Mouse (Mus musculus) midbrain, embryonic 14.5 days (tissue): ENCODE data around the gene Rarg. TPM values are rescaled to one million over a fixed set of nuclear protein-coding genes. Genes with fewer than 3 reads are reported as not detected.

Experiments used
- ATAC-seq: fragments of 200-750 bp; cut with Nextera tagmentation; 2 replicates; pipeline ENCODE4 v1.8.0; 2017; ENCODE audit warnings: moderate number of reproducible peaks, moderate library complexity; ENCODE audit not compliant: low FRiP score, low TSS enrichment
- DNase-seq: peaks from one replicate; pipeline ENCODE4 v3.0.0-alpha.2; 2015
- H3K27ac ChIP-seq: fragments of 300-500 bp; sonication (generic); replicated peaks from 2 replicates; pipeline ENCODE4 v1.5.1; 2014; ENCODE audit warnings: mild to moderate bottlenecking, low read depth, low read length, moderate library complexity
- H3K27me3 ChIP-seq: fragments of 300-500 bp; sonication (generic); 2 replicates; pipeline ENCODE4 v1.6.1; 2014; ENCODE audit warnings: low read length, control low read depth, mixed read lengths; ENCODE audit not compliant: control insufficient read depth, insufficient read depth
- H3K36me3 ChIP-seq: fragments of 300-500 bp; sonication (generic); 2 replicates; pipeline ENCODE4 v1.6.1; 2014; ENCODE audit warnings: low read length, control low read depth; ENCODE audit not compliant: control insufficient read depth, insufficient read depth
- H3K4me1 ChIP-seq: fragments of 300-500 bp; sonication (generic); 2 replicates; pipeline ENCODE4 v1.6.1; 2014; ENCODE audit warnings: mild to moderate bottlenecking, antibody characterized with exemption, low read length, control low read depth; ENCODE audit not compliant: control insufficient read depth, insufficient read depth
- H3K4me2 ChIP-seq: fragments of 300-500 bp; sonication (generic); 2 replicates; pipeline ENCODE4 v1.6.1; 2014; ENCODE audit warnings: mild to moderate bottlenecking, low read length, moderate library complexity
- H3K4me3 ChIP-seq: fragments of 300-500 bp; sonication (generic); replicated peaks from 2 replicates; pipeline ENCODE4 v1.5.1; 2014; ENCODE audit warnings: low read depth, low read length
- H3K9ac ChIP-seq: fragments of 300-500 bp; sonication (generic); replicated peaks from 2 replicates; pipeline ENCODE4 v1.6.1; 2014; ENCODE audit warnings: mild to moderate bottlenecking, low read length, moderate library complexity
- H3K9me3 ChIP-seq: fragments of 300-500 bp; sonication (generic); 2 replicates; pipeline ENCODE4 v1.6.1; 2016; ENCODE audit warnings: low read length, control low read depth, mixed read lengths; ENCODE audit not compliant: control insufficient read depth
- WGBS: fragments of 180-500 bp; shearing (Covaris S2); extraction: QIAGEN DNeasy Blood & Tissue Kit; methylation state at CpG from one replicate; pipeline ENCODE4 v1.1.7; 2014; 5-methylcytosine and 5-hydroxymethylcytosine counted together
- polyA plus RNA-seq: library from polyadenylated mRNA; unstranded; fragments of >200 nt; fragmentation: Nextera tagmentation; extraction: Ambion mirVana; gene quantifications from 2 replicates; pipeline ENCODE4 v1.2.1, GENCODE M21; 2014

Rarg gene
- polyA plus RNA-seq, 1 experiment from 2014 or later = 3.6 TPM

DNA sequence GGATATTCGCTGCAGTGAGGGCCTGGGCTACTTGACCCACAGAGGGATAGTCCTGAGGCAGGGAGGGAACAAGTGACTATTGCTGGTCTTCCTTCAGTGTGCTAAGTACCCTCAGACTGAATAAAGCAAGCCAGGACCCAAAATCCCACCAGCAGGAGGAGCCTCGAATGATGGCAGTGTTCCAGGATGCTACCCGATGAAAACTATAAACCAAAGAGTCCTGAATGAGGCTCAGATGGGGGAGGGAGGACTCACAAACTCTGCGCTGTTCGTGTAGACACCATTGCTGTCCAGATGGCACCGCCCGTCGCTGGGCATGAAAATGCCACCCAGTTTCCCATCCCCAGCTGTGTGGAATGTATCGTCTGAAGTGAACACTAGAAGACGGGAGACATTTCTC lies 34.9 kb downstream of the Rarg start:
- Histone ChIP-seq H3K36me3 (peaks cover 5% of the 10 kb centered on the region; the same call in 1 of the 2 replicates), H3K9me3 (no peaks in the 10 kb centered on the region), H3K27ac (no peak overlapping the region), H3K27me3 (peaks cover 19% of the 10 kb centered on the region), H3K4me2 (no peak overlapping the region), H3K4me1 (peaks cover 12% of the 10 kb centered on the region), H3K9ac (no peak overlapping the region), H3K4me3 (no peak overlapping the region)
- 68% methylated on average over 10 of the region's 10 CpGs for WGBS
- DNase-seq = no peak
- no peak for ATAC-seq

DNA sequence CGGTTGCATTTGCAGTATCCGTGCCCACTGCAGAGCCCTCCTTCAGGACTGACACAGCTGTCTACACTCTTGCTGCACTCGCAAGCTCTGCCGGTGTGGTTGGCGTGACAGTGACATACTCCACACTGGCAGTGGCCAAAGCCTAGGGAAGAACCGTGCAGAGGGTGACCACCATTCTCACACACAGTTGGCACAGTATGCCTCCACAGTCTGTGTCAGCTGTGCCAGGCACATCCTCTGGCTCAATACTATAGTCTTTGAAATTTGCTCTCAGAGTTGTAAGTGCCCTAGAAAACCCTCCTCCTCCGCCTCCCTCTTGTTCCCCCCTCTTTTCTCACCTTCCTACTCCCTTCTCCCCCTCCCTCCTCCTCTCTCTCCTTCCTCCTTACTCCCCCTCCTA lies 40.0 kb downstream of the Rarg start:
- no peak for ATAC-seq
- WGBS = 92% methylated on average over 7 of the region's 7 CpGs
- no peaks in the 10 kb centered on the region for H3K27me3 ChIP-seq
- H3K36me3 ChIP-seq = peaks cover 52% of the 10 kb centered on the region
- no peak for DNase-seq
- no peak overlapping the region for H3K4me3 ChIP-seq
- H3K4me1 ChIP-seq = no peaks in the 10 kb centered on the region
- no peak overlapping the region for H3K4me2 ChIP-seq
- no peak overlapping the region for H3K27ac ChIP-seq
- no peaks in the 10 kb centered on the region for H3K9me3 ChIP-seq
- H3K9ac ChIP-seq = no peak overlapping the region

DNA sequence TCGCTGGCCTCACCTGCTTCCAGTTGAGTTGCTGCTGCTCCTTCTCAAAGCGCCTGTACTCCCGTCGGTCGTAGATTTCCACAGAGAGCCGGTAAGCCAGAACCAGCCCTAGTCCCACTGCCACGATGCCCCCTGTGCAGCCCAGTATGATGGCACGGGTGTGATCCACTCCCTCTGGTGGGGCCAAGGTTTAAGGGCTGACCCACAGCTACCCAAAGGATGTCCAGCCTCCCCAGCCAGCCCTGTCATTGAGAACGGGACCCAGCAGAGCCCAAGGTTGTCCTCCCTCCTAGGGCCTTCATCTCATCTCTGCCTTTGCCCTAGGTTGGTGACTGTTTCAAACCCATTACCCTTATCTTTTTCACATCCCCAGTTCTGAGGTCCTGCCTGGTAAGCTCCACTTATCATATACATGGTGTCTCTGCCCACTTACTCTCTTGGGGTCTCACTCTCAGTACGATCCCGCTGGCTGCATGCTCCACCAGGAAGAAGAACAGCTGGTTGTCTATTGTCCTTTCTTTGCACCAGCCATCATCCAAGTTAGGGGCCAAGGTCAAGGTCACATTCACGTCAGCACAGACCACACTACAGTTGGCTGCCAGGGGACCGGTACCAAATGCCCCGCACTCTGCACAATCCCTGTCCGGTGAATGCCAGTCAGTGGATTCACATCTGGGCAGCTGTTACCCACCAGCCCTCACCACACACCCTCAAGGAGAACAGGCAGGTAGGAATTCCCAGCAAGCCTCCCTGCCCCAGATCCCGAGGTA lies 40.7 kb downstream of the Rarg start:
- H3K4me2 ChIP-seq = no peak overlapping the region
- ATAC-seq (no peak), DNase-seq (no peak)
- no peak overlapping the region for H3K9ac ChIP-seq
- no peaks in the 10 kb centered on the region for H3K9me3 ChIP-seq
- no peaks in the 10 kb centered on the region for H3K27me3 ChIP-seq
- H3K27ac ChIP-seq = no peak overlapping the region
- H3K4me3 ChIP-seq = no peak overlapping the region
- H3K4me1 ChIP-seq = no peaks in the 10 kb centered on the region
- H3K36me3 ChIP-seq = peaks cover 58% of the 10 kb centered on the region
- WGBS = 88% methylated on average over 16 of the region's 16 CpGs

DNA sequence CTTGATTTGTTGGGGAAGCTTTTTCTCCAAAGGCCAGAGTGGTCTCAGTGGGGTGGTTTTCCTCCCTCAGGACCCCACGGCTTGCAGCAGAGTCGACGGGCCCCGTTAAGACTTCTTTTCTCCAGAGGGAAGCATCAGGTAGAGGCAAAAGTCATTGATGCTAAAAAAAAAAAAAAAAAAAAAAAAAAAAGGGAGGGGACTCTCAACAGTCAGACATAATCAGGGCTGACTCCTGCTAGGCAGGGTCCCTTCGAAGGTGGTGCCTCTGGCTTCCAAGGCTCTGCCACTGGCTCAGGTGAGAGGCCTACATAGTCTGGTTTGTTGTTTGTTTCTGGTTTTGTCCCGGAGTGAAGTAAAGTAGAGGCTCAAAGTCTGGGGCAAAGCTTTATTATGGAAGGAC lies 41.7 kb downstream of the Rarg start:
- Histone ChIP-seq H3K27ac (no peak overlapping the region), H3K36me3 (peaks cover 64% of the 10 kb centered on the region), H3K4me2 (no peak overlapping the region), H3K9ac (no peak overlapping the region), H3K4me1 (no peaks in the 10 kb centered on the region), H3K27me3 (no peaks in the 10 kb centered on the region), H3K9me3 (no peaks in the 10 kb centered on the region), H3K4me3 (no peak overlapping the region)
- DNase-seq = no peak
- WGBS = 74% methylated on average over 6 of the region's 6 CpGs
- no peak for ATAC-seq

DNA sequence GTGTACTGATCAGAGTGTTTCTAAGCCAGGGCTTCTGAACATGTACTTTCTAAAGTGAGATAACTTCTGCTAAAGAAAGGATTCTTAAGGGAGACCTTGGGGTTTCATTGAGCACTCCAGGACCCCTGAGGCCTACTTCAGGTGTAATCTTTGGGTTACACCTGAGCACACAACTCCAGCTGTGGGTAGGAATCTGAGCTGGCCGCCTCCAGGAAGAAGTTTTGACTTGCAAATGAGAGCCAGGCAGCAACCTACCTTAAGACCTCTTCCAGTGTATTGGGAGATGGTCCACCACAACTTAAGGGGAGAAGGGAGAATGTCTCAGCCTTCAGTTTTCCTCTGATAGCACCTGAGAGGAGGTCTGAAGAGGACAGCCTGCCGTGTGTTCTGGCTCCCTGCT lies 43.2 kb downstream of the Rarg start:
- no peak overlapping the region for H3K4me2 ChIP-seq
- no peaks in the 10 kb centered on the region for H3K27me3 ChIP-seq
- H3K4me1 ChIP-seq = no peaks in the 10 kb centered on the region
- no peaks in the 10 kb centered on the region for H3K9me3 ChIP-seq
- 47% methylated on average over 2 of the region's 2 CpGs for WGBS
- no peak overlapping the region for H3K4me3 ChIP-seq
- no peak overlapping the region for H3K27ac ChIP-seq
- H3K9ac ChIP-seq = no peak overlapping the region
- no peak for ATAC-seq
- DNase-seq = no peak
- H3K36me3 ChIP-seq = peaks cover 77% of the 10 kb centered on the region

DNA sequence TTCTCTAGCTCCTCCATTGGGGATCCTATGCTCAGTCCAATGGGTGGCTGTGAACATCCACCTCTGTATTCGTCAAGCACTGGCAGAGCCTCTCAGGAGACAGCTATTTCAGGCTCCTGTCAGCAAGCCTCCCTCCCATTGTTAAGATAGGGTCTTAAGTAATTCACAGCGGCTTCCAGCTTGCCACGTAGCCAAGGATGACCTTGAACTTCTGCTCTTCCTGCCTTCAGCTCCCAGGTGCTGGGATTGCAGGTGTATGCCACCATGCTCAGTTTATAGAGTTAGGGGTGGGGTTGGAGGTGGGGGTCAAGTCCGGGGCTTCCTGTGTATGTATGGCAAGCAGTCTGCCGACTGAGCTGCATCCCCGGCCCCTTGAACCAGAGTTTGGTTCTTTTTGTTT lies 45.4 kb downstream of the Rarg start:
- Histone ChIP-seq H3K4me1 (no peaks in the 10 kb centered on the region; the same call in 1 of the 2 replicates), H3K4me2 (no peak overlapping the region), H3K9ac (no peak overlapping the region), H3K4me3 (no peak overlapping the region), H3K36me3 (peaks cover 90% of the 10 kb centered on the region), H3K9me3 (no peaks in the 10 kb centered on the region), H3K27me3 (no peaks in the 10 kb centered on the region), H3K27ac (no peak overlapping the region)
- WGBS = 84% methylated on average over 6 of the region's 6 CpGs
- no peak for ATAC-seq
- DNase-seq = no peak

DNA sequence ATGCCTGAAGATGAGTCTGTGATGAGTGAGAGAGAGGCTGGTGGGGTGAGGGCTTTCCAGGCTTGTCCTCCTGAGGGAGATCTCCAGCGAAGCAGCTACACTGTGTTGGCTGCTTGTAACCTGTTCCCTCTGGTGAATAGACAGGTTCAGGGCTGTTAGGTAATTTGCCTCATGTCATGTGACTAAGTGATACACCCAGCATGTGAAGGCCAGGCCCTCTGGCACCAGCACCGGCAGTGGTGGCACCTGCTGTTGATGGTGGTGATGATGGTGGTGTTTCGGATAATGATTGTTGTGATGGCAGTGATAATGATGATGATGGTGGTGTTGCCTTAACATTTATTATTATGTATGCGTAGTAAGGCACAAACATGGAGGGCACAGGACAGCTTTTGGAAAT lies 46.5 kb downstream of the Rarg start:
- no peaks in the 10 kb centered on the region for H3K27me3 ChIP-seq
- peaks cover 87% of the 10 kb centered on the region for H3K36me3 ChIP-seq
- peaks cover 3% of the 10 kb centered on the region; the same call in 1 of the 2 replicates for H3K4me1 ChIP-seq
- DNase-seq = no peak
- no peak overlapping the region for H3K4me3 ChIP-seq
- H3K9ac ChIP-seq = no peak overlapping the region
- WGBS = 97% methylated on average over 4 of the region's 4 CpGs
- H3K9me3 ChIP-seq = no peaks in the 10 kb centered on the region
- ATAC-seq = no peak
- no peak overlapping the region for H3K27ac ChIP-seq
- H3K4me2 ChIP-seq = no peak overlapping the region

DNA sequence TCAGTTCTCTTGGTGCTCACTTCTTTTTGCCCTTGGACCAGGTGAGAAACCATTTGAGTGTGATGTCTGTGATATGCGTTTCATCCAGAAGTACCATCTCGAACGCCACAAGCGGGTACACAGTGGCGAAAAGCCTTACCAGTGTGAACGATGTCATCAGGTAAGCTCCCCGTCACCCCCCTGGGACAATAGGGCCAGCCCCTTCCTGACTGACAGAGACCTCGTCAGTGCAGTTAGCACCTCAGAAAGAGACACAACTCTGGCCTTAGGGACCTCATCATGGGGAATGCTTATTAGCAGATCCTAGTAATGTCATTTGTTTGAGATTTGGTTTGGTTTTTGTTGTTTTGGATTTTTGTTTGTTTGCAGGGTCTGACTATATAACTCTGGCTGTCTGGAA lies 48.2 kb downstream of the Rarg start:
- Histone ChIP-seq H3K4me1 (peaks cover 18% of the 10 kb centered on the region), H3K27ac (no peak overlapping the region), H3K9me3 (no peaks in the 10 kb centered on the region), H3K27me3 (no peaks in the 10 kb centered on the region), H3K4me2 (no peak overlapping the region), H3K4me3 (no peak overlapping the region), H3K36me3 (peaks cover 79% of the 10 kb centered on the region), H3K9ac (no peak overlapping the region)
- 93% methylated on average over 8 of the region's 8 CpGs for WGBS
- no peak for DNase-seq
- ATAC-seq = no peak

DNA sequence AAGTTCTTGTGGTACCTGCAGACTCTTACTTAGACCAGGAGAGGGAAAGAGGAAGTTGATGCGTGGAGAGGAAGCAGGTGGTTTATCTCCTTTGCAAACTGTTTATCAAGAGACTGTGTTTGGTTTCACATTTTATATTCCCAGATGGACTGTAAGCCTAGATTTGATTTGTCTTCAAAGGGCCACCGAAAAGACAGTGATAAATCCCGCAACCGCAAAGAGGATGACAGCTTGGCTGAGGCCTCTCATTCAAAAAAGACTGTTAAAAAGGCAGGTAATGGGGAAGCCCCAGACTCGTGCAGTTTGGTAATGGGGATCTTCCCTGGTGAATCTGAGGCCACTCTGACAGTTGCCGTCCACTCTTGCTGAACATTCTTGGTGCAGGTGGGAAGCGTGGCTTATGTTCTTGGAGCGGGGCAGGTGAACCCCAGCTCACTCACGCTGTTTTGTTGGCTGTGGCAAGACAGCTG lies 49.2 kb downstream of the Rarg start:
- peaks cover 18% of the 10 kb centered on the region for H3K4me1 ChIP-seq
- ATAC-seq (no peak), DNase-seq (no peak)
- peaks cover 69% of the 10 kb centered on the region for H3K36me3 ChIP-seq
- no peak overlapping the region for H3K9ac ChIP-seq
- H3K27me3 ChIP-seq = no peaks in the 10 kb centered on the region
- no peak overlapping the region for H3K4me2 ChIP-seq
- H3K4me3 ChIP-seq = no peak overlapping the region
- H3K9me3 ChIP-seq = no peaks in the 10 kb centered on the region
- no peak overlapping the region for H3K27ac ChIP-seq
- WGBS = 94% methylated on average over 9 of the region's 9 CpGs
